Mouse (Mus musculus) lung, postnatal 25 days (tissue): Measurements from ENCODE around the gene Pon3.

Experiments
- DNase-seq: peaks from one replicate; pipeline ENCODE4 v3.0.0; 2022; ENCODE audit warnings: low spot score

Gene Pon3

GRCm38 (mm10) chr6:5255722-5256451 lies at the start of gene Pon3:
TSS of gene Pon3 (minus strand) at chr6:5256286.
- DNase-seq, result peak; percentile 84

DNA sequence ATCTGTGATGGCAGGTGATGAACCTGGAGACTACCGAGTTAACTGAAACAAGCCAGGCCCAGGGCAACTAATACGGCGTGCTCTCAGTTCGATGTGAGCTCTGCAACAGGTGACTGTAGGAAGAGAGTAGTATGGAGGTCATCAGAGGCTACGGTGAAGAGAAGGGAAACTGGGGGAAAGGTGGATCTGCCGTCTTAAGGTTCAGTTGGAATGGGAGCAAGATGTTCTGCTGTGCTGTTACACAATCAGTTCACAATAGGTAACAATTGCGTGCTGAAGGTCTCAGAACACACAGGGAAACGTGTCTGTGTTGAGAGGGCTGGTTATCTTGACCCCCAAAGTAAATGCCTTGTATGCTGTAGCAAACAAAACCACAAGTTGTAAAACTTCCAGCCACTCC lies 48.9 kb upstream of the Pon3 start:
- DNase-seq, result no peak

DNA sequence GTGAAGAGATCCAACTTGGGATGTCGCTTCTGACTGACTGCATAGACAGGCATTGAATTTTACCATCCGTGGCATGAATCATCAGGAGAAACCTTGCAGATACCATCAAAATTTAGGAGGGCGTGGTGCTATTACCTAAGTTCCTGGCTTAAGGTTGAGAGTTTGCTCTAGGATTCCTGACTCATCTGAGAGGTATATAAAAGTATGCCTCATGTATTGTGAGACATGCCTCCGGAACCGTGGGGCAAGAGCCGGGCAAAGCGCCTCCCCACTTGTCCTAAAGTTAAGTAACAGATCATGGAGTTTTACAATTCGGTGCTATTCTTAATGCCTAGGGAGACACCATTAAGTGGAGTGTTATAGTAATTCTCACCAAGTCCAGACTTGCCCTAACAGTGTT lies 44.5 kb upstream of the Pon3 start:
- no peak for DNase-seq

DNA sequence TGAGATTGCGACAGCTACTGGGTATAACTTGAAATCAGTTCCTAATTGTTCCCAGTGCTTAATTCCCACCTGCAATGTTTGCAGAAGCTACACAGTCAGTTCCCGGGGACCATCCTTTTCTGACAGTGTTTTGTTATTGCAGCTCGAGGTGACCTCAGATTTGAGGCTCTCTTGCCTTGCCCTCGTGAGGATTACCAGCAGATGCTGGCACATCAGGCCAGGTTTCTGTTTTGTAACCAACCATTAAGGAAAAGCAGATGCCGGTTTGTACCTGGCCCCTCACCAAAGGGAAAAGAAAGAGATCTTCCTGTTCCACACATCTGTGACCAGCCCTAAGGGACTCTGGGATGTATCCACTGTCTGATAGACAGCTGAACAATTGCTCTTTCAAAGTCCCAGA lies 43.5 kb upstream of the Pon3 start:
- no peak for DNase-seq

DNA sequence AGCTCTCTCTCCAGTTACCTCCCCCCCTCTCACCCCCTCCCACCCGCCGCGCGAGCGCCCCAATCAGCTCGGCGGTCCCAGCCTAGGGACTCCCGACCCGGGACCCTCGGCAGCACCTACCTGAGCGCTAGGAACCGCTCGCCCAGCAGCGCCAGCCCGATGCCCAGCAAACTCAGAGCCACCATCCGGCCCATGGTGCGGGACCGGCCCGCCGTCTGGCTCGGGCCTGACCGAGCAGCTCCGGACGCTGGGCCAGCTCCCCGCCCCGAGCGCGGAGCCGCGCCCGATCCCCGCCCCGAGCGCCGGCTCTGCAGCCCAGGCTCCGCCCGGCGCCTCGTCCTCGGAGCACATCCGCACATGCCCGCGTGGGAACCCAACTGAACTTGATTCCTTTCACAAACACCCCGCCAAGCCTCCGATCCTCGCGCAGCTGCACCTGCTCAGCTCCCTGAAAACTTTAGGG lies 42.0 kb upstream of the Pon3 start, which contains the start of gene Pon2:
Gene Pon2 (minus strand): TSS at position 364 of the 463 bp plus-strand sequence.
- peak; percentile 88 for DNase-seq

DNA sequence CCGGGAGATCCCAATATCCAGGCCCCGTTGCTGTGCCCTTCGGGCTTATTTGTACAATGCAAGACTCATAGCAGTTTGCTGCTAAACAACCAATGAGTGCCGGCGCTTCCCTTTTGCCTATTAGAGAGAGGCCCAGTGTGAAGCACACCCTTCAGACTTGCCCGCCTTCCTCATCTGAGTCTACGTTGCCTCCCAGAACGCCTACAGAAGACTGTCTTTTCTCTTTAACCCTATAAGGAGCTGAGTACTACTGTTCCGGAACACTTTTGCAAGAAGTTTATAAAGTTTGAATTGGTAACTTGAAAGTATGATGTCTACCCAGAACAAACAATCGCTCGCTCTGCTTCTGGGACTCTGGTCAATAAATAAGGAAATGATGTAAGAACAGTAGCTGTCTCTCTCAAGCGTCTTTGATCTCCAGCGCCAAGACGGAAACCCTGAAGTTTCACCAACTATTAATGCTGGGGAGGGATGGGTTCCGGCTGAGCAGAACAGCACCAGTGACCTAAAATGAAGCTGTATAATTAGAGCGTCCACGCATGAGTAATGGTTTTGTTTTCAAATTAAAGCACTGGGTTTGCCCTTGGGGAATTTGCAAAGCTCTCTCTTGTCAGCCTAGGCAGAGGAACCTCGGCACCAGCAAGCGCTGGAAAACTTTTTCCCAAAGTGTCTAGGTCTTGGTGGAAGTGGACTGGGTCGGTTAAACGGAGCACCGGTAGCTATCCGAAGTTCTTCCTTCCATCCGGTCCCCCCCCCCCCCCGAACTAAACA lies 41.4 kb upstream of the Pon3 start:
- DNase-seq, result peak; percentile 79

DNA sequence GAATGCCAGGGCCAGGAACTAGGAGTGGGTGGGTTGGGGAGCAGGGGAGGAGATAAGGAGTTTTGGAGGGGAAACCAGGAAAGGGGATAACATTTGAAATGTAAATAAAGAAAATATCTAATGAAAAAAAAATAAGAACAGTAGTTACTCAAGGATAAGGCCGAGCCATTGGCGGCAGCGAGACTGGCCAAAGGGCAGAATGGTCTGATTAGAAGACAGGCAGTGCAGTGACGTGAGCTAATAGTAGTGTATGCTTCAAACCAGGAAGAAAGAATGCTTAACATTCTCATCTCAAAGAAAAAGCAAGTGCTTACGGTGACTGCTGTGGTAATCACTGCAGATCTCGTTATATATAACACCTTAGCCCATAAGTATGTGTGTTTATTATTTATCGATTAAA lies 40.0 kb upstream of the Pon3 start:
- no peak for DNase-seq

DNA sequence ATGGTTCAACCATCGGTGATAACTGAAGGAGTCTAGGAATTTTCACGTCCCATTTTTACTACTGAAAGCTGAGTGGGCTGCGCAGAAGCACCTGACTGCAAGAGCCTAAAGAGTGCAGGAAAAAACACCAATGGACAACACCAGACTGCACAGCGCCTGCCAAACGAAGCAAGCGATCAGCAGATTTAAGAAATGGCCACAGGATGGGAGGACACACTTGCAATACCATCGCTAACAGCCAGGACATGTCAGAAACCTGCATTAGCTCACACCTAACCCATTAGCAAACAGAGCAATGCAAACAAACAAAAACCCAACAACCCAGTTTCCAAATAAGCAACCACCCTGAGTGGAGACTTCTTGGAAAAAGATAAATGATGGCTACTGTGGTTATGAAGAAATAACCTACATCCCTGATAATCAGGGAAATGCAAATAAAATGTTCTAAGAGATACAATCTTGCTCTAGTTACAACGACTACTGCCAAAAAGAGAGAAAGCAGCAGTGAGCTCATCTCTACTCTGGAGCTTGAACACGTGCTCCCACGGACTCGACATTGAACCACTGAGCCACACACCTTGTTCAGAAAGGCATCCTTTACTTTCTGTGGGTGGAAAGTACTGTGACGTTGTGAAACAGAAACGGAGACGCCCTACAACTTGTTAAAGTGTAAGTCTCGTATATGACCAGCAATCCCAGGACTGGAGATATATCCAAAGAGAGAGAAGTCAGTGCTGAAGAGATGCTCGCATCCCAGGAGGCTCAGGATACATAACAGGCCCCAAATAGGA lies 38.8 kb upstream of the Pon3 start:
- no peak for DNase-seq

DNA sequence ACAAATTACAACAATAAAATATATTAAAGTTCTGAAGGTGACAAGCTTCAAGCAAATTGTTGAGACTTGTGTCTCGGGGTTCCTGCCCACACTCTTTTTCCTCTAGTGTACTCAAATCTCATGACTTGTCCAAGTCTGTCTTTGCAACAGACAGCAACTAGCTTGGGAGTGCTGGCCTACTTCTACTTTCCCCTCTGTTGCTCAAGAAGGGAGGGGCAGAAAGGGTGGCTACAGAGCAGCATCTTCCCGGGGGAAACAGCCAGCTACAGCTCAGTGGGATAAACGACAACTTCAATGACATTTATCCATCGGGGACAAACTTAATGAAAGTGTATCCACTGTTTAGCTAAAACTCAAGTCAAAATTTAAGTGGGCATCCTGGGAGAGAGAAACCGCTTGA lies 36.8 kb upstream of the Pon3 start:
- DNase-seq, result no peak

GRCm38 (mm10) chr6:5291450-5291849 lies 35.4 kb upstream of the Pon3 start:
- DNase-seq, result no peak

DNA sequence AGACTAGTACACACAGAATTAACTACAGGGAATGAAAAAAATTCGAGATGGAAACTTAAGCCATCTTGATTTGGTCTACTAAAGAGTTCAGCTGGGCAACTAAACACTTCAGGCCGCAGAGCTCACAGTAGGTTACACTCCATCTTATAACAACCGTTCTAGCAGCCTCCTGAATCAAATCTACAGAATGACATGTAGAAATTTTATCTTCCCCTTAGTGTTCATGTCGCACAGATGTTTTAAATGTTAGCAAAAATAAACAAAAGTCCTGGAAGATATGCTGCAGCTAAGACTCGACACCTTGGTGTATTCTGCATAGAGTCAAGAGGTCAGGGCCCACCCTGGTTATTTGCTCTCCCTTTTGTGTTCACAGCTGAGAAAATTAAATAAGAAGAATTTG lies 31.8 kb upstream of the Pon3 start:
- no peak for DNase-seq

DNA sequence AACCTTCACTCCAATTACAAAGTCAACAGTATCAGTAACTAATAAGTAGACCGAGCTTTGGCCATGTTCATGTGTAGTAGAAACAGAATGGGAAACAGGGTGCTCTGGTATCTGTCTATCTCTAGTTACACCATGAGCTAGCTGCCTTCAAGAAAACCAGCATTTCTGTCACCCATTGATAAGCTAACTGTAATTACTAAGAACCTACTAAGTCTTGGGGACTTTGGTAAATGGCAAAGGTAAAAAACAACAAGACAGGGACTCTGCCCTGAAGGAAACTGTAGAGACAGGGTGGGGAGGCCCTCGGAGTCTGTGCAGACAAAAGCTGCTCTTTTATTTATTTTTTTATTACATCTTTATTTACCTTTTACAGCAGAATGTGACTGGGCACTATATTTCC lies 31.3 kb upstream of the Pon3 start:
- DNase-seq, result no peak

DNA sequence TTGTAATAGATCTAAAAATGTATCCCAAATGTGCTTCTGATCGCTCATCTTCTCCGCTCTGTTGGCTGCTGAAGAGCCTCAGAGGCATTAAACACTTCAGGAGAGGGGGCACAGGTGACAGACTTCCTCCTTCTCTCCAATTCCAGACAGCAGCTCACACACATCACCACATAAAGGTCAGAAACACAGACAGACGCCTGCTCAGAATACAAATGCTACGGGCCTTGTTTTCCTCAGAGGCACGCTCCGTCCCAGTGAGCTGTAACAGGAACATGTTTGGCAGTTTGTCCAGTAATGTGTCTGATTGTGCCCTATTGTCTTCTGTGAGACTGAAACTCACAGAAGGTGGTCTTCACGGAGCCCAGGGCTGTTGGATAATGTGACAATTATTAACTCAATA lies 26.3 kb upstream of the Pon3 start:
- no peak for DNase-seq

DNA sequence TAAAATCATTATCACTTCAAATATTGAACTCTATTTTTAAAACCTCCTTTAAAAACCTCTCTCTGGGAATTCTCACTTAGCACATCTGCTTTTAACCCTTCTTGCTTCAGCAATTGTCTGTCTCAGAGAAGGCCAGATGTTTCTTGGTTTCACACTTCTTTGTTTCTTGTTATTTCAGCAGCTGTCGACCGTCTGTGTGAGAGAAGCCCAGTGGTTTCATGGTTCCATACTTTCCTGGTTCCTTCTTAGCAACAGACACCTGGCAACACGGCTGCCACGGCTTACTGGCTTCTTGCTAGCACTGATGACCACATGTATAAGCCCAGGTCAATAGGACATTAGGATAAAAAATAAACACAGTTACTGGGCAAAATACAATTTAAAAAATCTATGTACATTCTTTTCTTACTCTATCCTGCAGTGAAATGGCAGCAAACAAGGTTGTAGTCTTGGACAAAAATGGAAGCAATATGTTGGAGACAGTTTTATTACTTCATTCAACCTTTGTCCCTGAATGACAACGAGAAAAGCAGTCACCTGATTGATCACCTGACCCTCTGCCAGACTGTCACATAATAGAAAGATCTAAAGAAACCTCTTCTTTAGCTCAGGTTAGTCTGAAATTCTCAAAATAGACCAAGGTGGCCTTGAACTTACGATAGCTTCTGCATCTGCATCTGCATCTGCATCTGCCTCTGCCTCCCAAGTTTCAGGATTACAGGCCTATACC lies 24.7 kb upstream of the Pon3 start:
- no peak for DNase-seq

GRCm38 (mm10) chr6:5277972-5278371 lies 21.9 kb upstream of the Pon3 start:
- DNase-seq, result no peak

DNA sequence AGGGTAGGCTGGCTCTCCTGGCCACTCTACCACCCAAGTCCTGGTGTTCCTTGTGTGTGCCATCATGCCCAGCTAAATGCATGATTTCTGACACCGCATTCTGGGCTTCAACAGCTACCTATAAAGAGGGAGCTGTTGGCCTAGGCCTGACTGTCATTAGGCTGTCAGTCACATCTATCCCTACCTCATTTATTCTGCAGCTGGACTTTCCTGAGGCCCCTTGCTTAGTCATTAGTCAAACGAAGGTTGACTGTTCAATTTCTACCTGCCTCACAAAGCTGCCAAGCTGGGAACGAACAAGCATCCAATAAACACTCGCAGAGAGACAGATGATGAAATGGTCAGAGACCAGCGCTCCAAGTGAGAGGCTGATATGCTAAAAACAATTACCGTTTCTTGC lies 13.6 kb upstream of the Pon3 start:
- no peak for DNase-seq

DNA sequence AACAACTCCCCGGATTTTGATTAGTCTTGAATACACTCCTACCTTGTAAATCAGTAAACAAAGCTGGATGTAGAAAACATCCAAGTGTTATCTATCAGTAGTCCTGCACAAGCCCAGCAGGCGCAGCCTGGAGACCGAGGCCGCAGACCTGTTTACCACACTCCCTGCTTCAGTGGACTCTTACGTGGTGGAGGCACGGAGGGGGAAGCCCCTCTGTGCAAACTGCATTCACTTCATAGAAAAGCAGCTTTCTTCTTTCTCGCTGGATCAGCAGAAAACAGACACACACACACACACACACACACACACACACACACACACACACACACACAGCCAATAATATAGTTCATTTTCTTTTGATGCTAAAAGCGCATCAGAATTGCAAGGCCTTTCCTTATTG lies 8.7 kb upstream of the Pon3 start:
- DNase-seq, result no peak

- DNase-seq, result peak; percentile 45
Measured at GRCm38 (mm10) chr6:5263250-5263999, 7.3 kb upstream of the Pon3 start.

DNA sequence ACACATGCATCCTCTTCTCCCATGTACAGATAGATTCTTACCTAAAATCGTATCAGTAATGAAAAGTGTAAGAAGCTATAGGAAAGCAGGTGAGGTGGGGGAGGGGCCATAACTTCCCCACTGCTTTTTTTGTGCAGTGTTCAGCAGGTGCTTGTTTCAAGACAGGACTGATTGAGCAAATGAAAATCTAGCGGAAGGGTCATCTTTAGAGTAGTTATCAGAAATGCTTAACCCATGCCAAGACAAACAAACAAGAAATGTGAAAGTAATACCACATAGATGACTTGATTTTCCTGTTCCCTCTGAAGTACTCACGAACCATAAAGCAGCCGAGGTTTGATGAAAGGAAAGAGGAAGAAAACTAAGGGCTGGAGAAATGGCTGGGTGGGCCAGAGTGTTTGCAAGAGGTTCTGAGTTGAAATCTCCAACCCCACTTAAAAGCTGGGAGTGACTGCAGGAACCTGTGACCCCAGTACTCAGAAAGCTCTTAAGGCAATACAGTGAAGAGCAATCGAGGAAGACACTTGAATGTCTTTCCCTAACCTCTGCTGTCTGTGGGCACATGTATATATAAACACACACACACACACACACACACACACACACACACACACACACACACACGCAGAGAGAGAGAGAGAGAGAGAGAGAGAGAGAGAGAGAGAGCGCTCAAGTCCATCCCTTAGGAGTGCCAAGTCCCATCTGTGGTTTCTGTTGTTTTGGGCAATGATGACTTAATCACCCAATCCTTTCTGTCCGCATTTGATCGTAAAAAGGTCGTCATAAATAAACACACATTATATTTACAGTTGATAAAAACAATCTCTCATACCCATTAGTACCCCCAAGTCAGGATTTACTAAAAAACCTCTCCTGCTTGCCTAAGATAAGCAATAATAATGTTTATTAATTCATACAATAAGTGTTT lies 6.5 kb upstream of the Pon3 start:
- peak; percentile 64 for DNase-seq

- no peak for DNase-seq
Measured at GRCm38 (mm10) chr6:5255291-5255690, 795 bp downstream of the Pon3 start.
